Mouse (Mus musculus) stomach, embryonic 15.5 days (tissue): ENCODE data around the gene Gm10073. TPM values are rescaled to one million over a fixed set of nuclear protein-coding genes. Genes with fewer than 3 reads are reported as not detected.
A peak's percentile ranks its signal among the peaks of the same experiment; 100 is the strongest.
"Not testable (repeated sequence)": the region's sequence is repeated elsewhere in the genome, so short reads cannot be mapped to it uniquely, and the experiment has no call there.

Experiments
- ATAC-seq: fragments of 200-750 bp; cut with Nextera tagmentation; 2 replicates; pipeline ENCODE4 v1.8.0; 2017; ENCODE audit warnings: low read depth, moderate number of reproducible peaks, moderate TSS enrichment; ENCODE audit not compliant: insufficient read depth, low FRiP score
- H3K27ac ChIP-seq: fragments of 300-500 bp; sonication (generic); 2 replicates; pipeline ENCODE4 v1.5.1; 2015; ENCODE audit warnings: mild to moderate bottlenecking, inconsistent platforms
- H3K27me3 ChIP-seq: fragments of 300-500 bp; sonication (generic); replicated peaks from 2 replicates; pipeline ENCODE4 v1.6.1; 2015; ENCODE audit warnings: inconsistent platforms
- H3K36me3 ChIP-seq: fragments of 300-500 bp; sonication (generic); 2 replicates; pipeline ENCODE4 v1.6.1; 2015; ENCODE audit warnings: inconsistent platforms
- H3K4me1 ChIP-seq: fragments of 300-500 bp; sonication (generic); 2 replicates; pipeline ENCODE4 v1.6.1; 2015; ENCODE audit warnings: inconsistent platforms
- H3K4me2 ChIP-seq: fragments of 300-500 bp; sonication (generic); 2 replicates; pipeline ENCODE4 v1.6.1; 2015; ENCODE audit warnings: mild to moderate bottlenecking, inconsistent platforms
- H3K4me3 ChIP-seq: fragments of 300-500 bp; sonication (generic); replicated peaks from 2 replicates; pipeline ENCODE4 v1.5.1; 2015; ENCODE audit warnings: inconsistent platforms
- H3K9ac ChIP-seq: fragments of 300-500 bp; sonication (generic); 2 replicates; pipeline ENCODE4 v1.6.1; 2015; ENCODE audit warnings: inconsistent platforms
- H3K9me3 ChIP-seq: fragments of 300-500 bp; sonication (generic); 2 replicates; pipeline ENCODE4 v1.6.1; 2016; ENCODE audit warnings: inconsistent platforms
- WGBS: fragments of 180-500 bp; shearing (Covaris S2); methylation state at CpG from one replicate; pipeline ENCODE4 v1.1.7; 2015; 5-methylcytosine and 5-hydroxymethylcytosine counted together
- polyA plus RNA-seq: library from polyadenylated mRNA; unstranded; fragments of >200 nt; fragmentation: Nextera tagmentation; extraction: Ambion mirVana; gene quantifications from 2 replicates; pipeline ENCODE4 v1.2.1, GENCODE M21; 2015

Gene Gm10073
- polyA plus RNA-seq, 1 experiment from 2014 or later, result 48.1 TPM

- no peaks in the 10 kb centered on the region for H3K27me3 ChIP-seq
- WGBS, result 60% methylated on average over 3 of the region's 3 CpGs
- no peaks in the 10 kb centered on the region for H3K9me3 ChIP-seq
- H3K9ac ChIP-seq, result no peak overlapping the region
- H3K4me3 ChIP-seq, result no peak overlapping the region
- no peaks in the 10 kb centered on the region for H3K4me1 ChIP-seq
- H3K27ac ChIP-seq, result no peak overlapping the region
- no peak for ATAC-seq
- H3K36me3 ChIP-seq, result no peaks in the 10 kb centered on the region
- H3K4me2 ChIP-seq, result no peak overlapping the region
These were observed 19.2 kb upstream of the Gm10073 start for GRCm38 (mm10) chr8:106592458-106592857.

DNA sequence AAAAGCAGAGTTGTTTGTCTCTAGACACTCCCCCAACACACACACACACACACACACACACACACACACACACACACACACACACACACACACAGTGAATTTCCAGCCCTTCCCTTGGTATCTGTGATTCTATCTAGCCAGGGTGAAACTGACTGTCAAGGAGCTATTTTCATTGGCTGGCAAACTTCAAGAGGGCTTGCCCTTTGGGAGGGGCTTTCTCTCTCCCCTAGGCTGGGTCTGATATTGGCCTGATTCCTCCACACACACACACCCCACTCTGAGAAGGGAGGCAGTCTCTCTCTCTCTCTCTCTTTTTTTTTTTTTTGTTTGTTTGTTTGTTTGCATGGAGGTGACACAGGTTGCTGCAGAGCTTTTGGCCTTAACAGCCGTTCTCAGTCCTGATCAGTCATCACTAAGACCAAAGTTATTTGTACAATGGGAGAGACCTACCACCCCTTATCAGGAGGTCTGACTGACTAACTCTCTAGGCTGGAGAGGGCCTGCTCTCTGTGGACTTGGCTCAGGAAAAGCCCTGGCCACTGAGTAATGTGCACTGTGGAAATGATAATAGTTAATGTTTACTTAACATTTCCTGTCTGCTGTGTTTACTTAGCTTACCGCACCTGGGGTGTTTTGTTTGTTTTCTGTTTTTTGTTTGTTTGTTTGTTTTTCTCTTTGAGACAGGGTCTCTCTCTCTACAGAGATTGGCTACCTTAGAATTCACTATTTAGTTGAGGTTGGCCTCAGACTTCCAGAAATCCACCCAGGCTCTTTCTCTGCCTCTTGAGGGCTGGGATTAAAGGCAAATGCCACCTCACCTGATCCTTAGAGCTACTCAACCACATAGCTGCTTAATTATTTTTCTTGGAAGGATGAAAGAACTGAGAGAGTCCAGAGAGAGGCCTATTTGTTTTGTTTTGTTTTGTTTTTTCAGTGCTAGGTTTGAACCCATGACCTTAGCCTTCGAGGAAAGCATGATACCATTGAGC lies 15.5 kb upstream of the Gm10073 start:
- Histone ChIP-seq H3K36me3 (no peaks in the 10 kb centered on the region), H3K4me2 (no peak overlapping the region), H3K9ac (no peak overlapping the region), H3K4me3 (no peak overlapping the region), H3K27me3 (no peaks in the 10 kb centered on the region), H3K4me1 (no peaks in the 10 kb centered on the region), H3K9me3 (no peaks in the 10 kb centered on the region), H3K27ac (no peak overlapping the region)
- ATAC-seq, result 0 out of 2 replicates have a peak, but pooled peaks have one; percentile 38
- 40% methylated on average over 3 of the region's 3 CpGs for whole genome bisulfite sequencing

DNA sequence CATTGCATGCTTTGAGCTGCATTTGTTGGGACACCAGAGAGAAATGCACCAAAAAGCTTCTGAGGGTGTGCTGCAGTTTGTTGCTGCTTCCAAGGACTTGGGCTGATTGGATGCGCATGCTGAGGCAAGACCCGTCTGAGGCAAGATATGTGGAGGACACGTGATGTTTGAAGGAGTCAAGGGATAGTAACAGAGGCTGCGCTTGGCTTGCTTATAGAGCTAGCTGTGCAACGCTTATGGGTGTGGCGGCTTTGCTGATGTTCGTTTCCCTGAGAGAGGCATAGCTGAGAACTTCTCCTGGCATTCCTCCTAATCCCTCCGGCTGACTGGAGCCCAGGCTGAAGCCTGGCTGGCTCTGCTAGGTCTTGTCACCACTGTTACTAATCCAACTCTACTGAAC lies 13.6 kb upstream of the Gm10073 start:
- Histone ChIP-seq H3K4me3 (no peak overlapping the region), H3K4me2 (no peak overlapping the region), H3K27ac (no peak overlapping the region), H3K36me3 (no peaks in the 10 kb centered on the region), H3K9me3 (no peaks in the 10 kb centered on the region), H3K4me1 (no peaks in the 10 kb centered on the region), H3K9ac (no peak overlapping the region), H3K27me3 (no peaks in the 10 kb centered on the region)
- no peak for ATAC-seq
- WGBS, result 77% methylated on average over 8 of the region's 8 CpGs

GRCm38 (mm10) chr8:106585671-106586037 lies 12.4 kb upstream of the Gm10073 start:
- H3K4me3 ChIP-seq, result no peak overlapping the region
- H3K27ac ChIP-seq, result no peak overlapping the region; the same call in 1 of the 2 replicates
- H3K4me1 ChIP-seq, result no peaks in the 10 kb centered on the region
- no peaks in the 10 kb centered on the region for H3K27me3 ChIP-seq
- ATAC-seq, result no peak
- 86% methylated on average over 3 of the region's 3 CpGs for WGBS
- no peak overlapping the region for H3K9ac ChIP-seq
- H3K4me2 ChIP-seq, result no peak overlapping the region
- no peaks in the 10 kb centered on the region for H3K36me3 ChIP-seq
- H3K9me3 ChIP-seq, result no peaks in the 10 kb centered on the region

- peak overlapping the region; percentile 40 for H3K27ac ChIP-seq
- no peaks in the 10 kb centered on the region for H3K9me3 ChIP-seq
- no peak overlapping the region for H3K9ac ChIP-seq
- WGBS, result 57% methylated on average over 11 of the region's 11 CpGs
- no peaks in the 10 kb centered on the region for H3K4me1 ChIP-seq
- H3K4me3 ChIP-seq, result no peak overlapping the region
- H3K4me2 ChIP-seq, result no peak overlapping the region
- no peaks in the 10 kb centered on the region for H3K27me3 ChIP-seq
- ATAC-seq, result no peak
- H3K36me3 ChIP-seq, result no peaks in the 10 kb centered on the region
These were observed 11.8 kb upstream of the Gm10073 start for GRCm38 (mm10) chr8:106584942-106585670.

DNA sequence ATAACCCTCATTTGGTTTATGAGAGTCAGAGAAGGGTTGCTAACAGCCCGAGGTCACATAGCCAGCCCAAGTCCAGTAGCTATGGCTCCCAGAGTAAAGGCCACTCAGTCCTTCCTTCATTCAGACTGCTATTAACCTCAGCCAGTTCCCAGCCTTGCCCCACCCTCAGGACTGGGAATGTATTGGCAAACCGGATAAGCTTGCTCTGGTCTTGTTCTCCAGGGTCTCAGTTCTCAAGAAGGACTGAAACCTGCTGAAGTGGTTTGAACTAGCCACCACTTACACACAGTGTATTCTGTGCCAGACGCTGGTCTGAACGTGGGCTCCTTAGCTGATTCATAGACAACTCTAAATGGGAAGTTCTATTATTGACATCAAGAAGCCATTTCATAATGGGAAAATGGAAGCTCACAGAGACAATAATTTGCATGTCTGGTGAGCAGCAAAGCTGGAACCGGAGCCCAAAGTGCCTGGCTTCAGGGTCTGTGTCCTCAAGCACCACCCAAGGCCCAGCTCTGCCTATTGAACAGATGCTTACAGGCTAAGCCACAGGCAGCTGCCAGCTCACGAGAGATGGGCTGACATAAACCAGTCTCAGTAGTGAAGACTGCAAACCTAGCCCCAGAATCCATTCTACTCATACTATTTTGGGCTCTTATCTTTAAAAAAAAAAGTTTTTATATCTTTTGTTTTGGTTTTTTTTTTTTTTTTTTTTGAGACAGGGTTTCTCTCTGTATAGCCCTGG lies 8.3 kb upstream of the Gm10073 start:
- Histone ChIP-seq H3K36me3 (no peaks in the 10 kb centered on the region), H3K9ac (no peak overlapping the region), H3K27me3 (no peaks in the 10 kb centered on the region), H3K4me1 (no peaks in the 10 kb centered on the region), H3K27ac (0 out of 2 replicates have a peak overlapping the region, but pooled peaks have one; percentile 23), H3K4me2 (no peak overlapping the region), H3K4me3 (no peak overlapping the region), H3K9me3 (no peaks in the 10 kb centered on the region)
- 60% methylated on average over 6 of the region's 6 CpGs for WGBS
- ATAC-seq, result peak; percentile 40; the same call in 1 of the 2 replicates

GRCm38 (mm10) chr8:106579510-106579909 lies 6.2 kb upstream of the Gm10073 start:
- H3K27me3 ChIP-seq, result no peaks in the 10 kb centered on the region
- WGBS, result 74% methylated on average over 2 of the region's 2 CpGs
- H3K9me3 ChIP-seq, result no peaks in the 10 kb centered on the region
- ATAC-seq, result no peak
- no peaks in the 10 kb centered on the region for H3K36me3 ChIP-seq
- no peak overlapping the region for H3K4me2 ChIP-seq
- H3K4me3 ChIP-seq, result no peak overlapping the region
- no peaks in the 10 kb centered on the region for H3K4me1 ChIP-seq
- no peak overlapping the region for H3K9ac ChIP-seq
- H3K27ac ChIP-seq, result no peak overlapping the region

DNA sequence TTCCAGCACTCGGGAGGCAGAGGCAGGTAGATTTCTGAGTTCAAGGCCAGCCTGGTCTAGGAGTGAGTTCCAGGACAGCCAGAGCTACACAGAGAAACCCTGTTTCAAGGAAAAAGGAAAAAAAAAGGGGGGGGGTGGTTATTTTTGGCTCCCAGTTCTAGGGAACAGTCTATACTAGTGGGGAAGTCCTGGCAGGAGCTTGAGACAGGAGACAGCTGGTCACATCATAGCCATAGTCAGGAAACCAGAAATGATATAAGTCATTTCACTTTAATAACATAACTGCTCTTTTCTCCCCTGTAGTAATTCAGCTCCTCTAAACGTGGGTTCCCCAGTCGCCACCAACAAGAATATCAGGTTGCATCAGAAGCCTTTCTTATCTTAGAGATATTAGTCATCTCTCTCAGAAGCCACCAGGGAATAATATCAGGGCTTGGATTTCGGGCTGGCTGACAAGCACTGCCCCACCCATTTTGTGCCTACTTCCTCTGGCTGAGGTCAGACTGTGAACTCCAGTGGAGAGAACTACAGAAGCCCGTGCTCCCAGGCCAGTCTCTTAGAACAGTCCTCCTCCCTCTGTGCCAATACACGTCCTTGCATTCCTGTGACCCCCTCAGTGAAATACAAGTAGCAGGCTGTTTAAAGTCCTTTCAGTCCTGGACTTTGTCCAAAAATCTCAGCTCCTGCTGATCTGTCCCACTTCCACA lies 3.7 kb upstream of the Gm10073 start:
- Histone ChIP-seq H3K9ac (no peak overlapping the region), H3K9me3 (no peaks in the 10 kb centered on the region), H3K4me2 (no peak overlapping the region), H3K4me1 (no peaks in the 10 kb centered on the region), H3K27ac (peak overlapping the region; percentile 52), H3K36me3 (no peaks in the 10 kb centered on the region), H3K4me3 (no peak overlapping the region), H3K27me3 (no peaks in the 10 kb centered on the region)
- 14% methylated on average over 6 of the region's 6 CpGs for WGBS
- ATAC-seq, result peak; percentile 72; the same call in 1 of the 2 replicates

DNA sequence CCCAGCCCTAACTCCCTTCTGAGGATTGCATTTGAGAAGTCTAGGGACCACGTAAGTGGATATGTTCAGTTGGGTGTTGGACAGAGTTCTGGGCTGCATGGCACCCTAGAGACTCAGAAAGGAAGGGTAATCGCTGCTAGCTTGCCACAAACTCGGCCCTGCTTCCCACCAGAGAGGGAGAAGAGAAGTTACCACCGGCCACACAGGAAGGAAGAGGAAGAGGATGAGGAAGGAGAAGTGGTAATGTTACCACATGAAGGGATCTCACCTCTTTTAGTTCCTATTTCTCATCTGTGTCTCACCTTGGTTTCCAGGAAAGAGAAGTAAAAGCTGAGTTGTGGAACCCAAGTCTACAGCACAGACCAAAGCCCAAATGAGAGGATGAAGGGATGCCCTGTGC lies 1.0 kb upstream of the Gm10073 start:
- Histone ChIP-seq H3K4me3 (no peak overlapping the region), H3K9me3 (no peaks in the 10 kb centered on the region), H3K4me1 (0 out of 2 replicates have a peak, but pooled peaks cover 2% of the 10 kb centered on the region), H3K4me2 (no peak overlapping the region), H3K27ac (no peak overlapping the region), H3K36me3 (no peaks in the 10 kb centered on the region), H3K9ac (no peak overlapping the region), H3K27me3 (no peaks in the 10 kb centered on the region)
- WGBS, result 72% methylated on average over 4 of the region's 4 CpGs
- no peak for ATAC-seq

- not testable (repeated sequence) for H3K4me3 ChIP-seq, H3K4me2 ChIP-seq
- WGBS, result 73% methylated on average over 1 of the region's 1 CpGs
These were observed 1.1 kb downstream of the Gm10073 start for GRCm38 (mm10) chr8:106572175-106572574.

GRCm38 (mm10) chr8:106571551-106572172 lies 1.6 kb downstream of the Gm10073 start:
- Histone ChIP-seq H3K9ac (no peak overlapping the region), H3K4me2 (no peak overlapping the region), H3K36me3 (no peaks in the 10 kb centered on the region), H3K4me3 (no peak overlapping the region), H3K9me3 (no peaks in the 10 kb centered on the region), H3K27me3 (no peaks in the 10 kb centered on the region), H3K4me1 (0 out of 2 replicates have a peak, but pooled peaks cover 2% of the 10 kb centered on the region), H3K27ac (peak overlapping the region; percentile 85)
- ATAC-seq, result 0 out of 2 replicates have a peak, but pooled peaks have one; percentile 45
- WGBS, result 56% methylated on average over 5 of the region's 5 CpGs

More at GRCm38 (mm10) chr8:106572175-106572574, 1.1 kb downstream of the Gm10073 start:
- not testable (repeated sequence) for H3K27me3 ChIP-seq, H3K4me1 ChIP-seq, H3K36me3 ChIP-seq, H3K9me3 ChIP-seq, H3K9ac ChIP-seq, ATAC-seq
- H3K27ac ChIP-seq, result peak overlapping the region; percentile 85
